Mouse (Mus musculus): ENCODE results near the gene Vmn1r114. TPM values are rescaled to one million over a fixed set of nuclear protein-coding genes. Genes with fewer than 3 reads are reported as not detected.
"Not testable (repeated sequence)": the region's sequence is repeated elsewhere in the genome, so short reads cannot be mapped to it uniquely, and the experiment has no call there.

The Vmn1r114 gene
- not detected for total RNA-seq (2021)
- long read RNA-seq, experiment 1 = 0 reads
- long read RNA-seq, experiment 2 = 0 reads

DNA sequence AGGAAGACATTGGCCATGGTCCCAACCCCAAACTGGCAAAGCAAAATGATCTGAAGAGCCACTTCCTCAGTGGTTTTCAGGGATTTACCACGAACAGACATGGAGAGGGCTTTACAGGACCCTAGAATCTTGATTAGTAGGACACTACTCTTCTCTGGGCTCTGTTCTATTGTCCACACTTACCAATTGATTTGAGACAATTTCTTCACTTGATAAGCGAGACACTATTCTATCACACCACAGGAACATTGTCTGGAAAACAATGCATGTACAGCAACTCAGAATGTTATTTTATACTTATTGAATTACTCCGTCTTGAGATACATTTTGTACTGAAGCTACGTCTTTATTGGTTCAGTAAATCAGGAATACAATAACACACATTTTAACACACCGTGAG, at the start of gene Vmn1r114:
Vmn1r114 (minus strand) TSS at position 101 of the 400 bp plus-strand sequence.
- DNase-seq (ENCODE audit: low spot score in 2 of 2); intact Hi-C loops (cut with DNase I): not testable (repeated sequence)

DNA sequence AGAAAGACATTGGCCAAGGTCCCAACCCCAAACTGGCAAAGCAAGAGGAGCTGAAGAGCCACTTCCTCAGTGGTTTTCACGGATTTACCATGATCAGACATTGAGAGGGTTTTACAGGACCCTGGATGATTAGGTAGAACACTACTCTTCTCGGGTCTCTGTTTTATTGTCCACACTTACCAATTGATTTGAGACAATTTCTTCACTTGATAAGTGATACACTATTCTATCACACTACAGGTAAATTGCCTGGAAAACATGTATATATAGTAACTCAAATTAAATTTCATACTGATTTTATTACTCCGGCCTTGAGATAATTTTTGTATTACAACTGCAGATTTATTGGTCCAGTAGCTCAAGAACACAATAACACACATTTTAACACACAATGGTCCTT, 32.9 kb upstream of the Vmn1r114 start, which contains the start of gene Vmn1r115:
Vmn1r115 (minus strand) TSS at position 101 of the 400 bp plus-strand sequence.
- DNase-seq (ENCODE audit: low spot score in 2 of 2); intact Hi-C loops (cut with DNase I): not testable (repeated sequence)

DNA sequence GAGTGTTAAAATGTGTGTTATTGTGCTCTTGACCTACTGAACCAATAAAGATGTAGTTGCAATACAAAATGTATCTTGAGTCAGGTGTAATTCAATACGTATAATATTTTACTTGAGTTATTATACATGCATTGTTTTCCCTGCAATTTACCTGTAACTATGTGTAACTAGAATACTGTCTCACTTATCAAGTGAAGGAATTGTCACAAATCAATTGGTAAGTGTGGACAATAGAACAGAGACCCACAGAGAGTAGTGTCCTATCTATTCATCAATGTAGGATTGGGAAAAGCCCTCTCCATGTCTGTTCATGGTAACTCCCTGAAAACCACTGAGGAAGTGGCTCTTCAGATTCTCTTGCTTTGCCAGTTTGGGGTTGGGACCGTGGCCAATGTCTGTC, 25.0 kb downstream of the Vmn1r114 start, which contains the start of gene Vmn1r113:
Vmn1r113 (plus strand) TSS at position 301 of the 400 bp plus-strand sequence.
- DNase-seq (ENCODE audit: low spot score in 2 of 2); intact Hi-C loops (cut with DNase I): not testable (repeated sequence)

DNA sequence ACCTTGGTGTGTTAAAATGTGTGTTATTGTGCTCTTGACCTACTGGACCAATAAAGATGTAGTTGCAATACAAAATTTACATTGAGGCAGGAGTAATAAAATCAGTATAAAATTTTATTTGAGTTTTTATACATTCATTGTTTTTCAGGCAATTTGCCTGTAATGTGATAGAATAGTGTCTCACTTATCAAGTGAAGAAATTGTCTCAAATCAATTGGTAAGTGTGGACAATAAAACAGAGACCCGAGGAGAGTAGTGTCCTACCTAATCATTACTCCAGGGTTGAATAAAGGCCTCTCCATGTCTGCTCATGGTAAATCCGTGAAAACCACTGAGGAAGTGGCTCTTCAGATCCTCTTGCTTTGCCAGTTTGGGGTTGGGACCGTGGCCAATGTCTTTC, 41.1 kb downstream of the Vmn1r114 start, which contains the start of gene Vmn1r112:
Vmn1r112 (plus strand) TSS at position 301 of the 400 bp plus-strand sequence.
- DNase-seq (ENCODE audit: low spot score in 2 of 2); intact Hi-C loops (cut with DNase I): not testable (repeated sequence)

Other genes starting within 250 kb of the Vmn1r114 start
- not detected for gene Gm4141, start 235.9 kb downstream of the Vmn1r114 start, total RNA-seq (2021)
- not detected for gene Gm4513, start 213.2 kb downstream of the Vmn1r114 start, total RNA-seq (2021)
- gene Vmn1r107, start 143.3 kb downstream of the Vmn1r114 start, total RNA-seq (2021) = not detected
- gene Vmn1r111, start 109.0 kb downstream of the Vmn1r114 start, total RNA-seq (2021) = not detected
- not detected for gene Gm10668, start 81.6 kb downstream of the Vmn1r114 start, total RNA-seq (2021)
- not detected for gene Vmn1r112, start 41.0 kb downstream of the Vmn1r114 start, total RNA-seq (2021)
- not detected for gene Vmn1r113, start 24.9 kb downstream of the Vmn1r114 start, total RNA-seq (2021)
- not detected for gene Vmn1r115, start 32.8 kb upstream of the Vmn1r114 start, total RNA-seq (2021)
- not detected for gene Vmn1r116, start 60.1 kb upstream of the Vmn1r114 start, total RNA-seq (2021)
- gene Vmn1r117, start 71.9 kb upstream of the Vmn1r114 start, total RNA-seq (2021) = not detected
- not detected for gene Vmn1r118, start 100.2 kb upstream of the Vmn1r114 start, total RNA-seq (2021)
- not detected for gene Vmn1r119, start 200.3 kb upstream of the Vmn1r114 start, total RNA-seq (2021)
- gene Vmn1r120, start 241.6 kb upstream of the Vmn1r114 start, total RNA-seq (2021) = not detected